Mouse (Mus musculus): Measurements from ENCODE around the gene Ly75. TPM values are rescaled to one million over a fixed set of nuclear protein-coding genes. Genes with fewer than 3 reads are reported as not detected.
A peak's percentile ranks its signal among the peaks of the same experiment; 100 is the strongest.

Gene Ly75
- polyA plus RNA-seq (2015; fragmentation: Nextera tagmentation; extraction: Ambion mirVana) = 3.2 and 5.0 TPM in 2 replicates

- no peaks in the 10 kb centered on the region for H3K36me3 ChIP-seq (ENCODE audit: control insufficient read depth, insufficient read depth)
- peaks cover 9% of the 10 kb centered on the region for H3K4me1 ChIP-seq (ENCODE audit: control insufficient read depth, insufficient read depth, low read length)
- peak within 1 kb of the TSS; percentile 75 for H3K4me2 ChIP-seq (ENCODE audit: low read depth, low read length)
- WGBS = 1% methylated on average over 46 of the region's 46 CpGs
- peak within 1 kb of the TSS; percentile 69 for H3K9ac ChIP-seq (ENCODE audit: low read length)
- peak; percentile 98 for ATAC-seq (replicated peaks; ENCODE audit: extremely low read depth, insufficient read depth, low FRiP score)
- no peaks in the 10 kb centered on the region for H3K9me3 ChIP-seq (replicated peaks; ENCODE audit: control insufficient read depth, low read length)
- H3K27me3 ChIP-seq (ENCODE audit: control insufficient read depth, insufficient read depth, low read length) = no peaks in the 10 kb centered on the region
- H3K4me3 ChIP-seq (ENCODE audit: low read length) = peak within 1 kb of the TSS; percentile 63
- no peak within 1 kb of the TSS for H3K27ac ChIP-seq (ENCODE audit: low read length)
Measured at GRCm38 (mm10) chr2:60382858-60383669, at the start of gene Ly75. TSS of gene Ly75 (minus strand) at chr2:60383303.

GRCm38 (mm10) chr2:60430315-60431021, 47.4 kb upstream of the Ly75 start:
- H3K9ac ChIP-seq (ENCODE audit: low read length) = no peak overlapping the region
- H3K27ac ChIP-seq (ENCODE audit: low read length) = no peak overlapping the region
- ATAC-seq (replicated peaks; ENCODE audit: extremely low read depth, insufficient read depth, low FRiP score) = no peak
- H3K9me3 ChIP-seq (replicated peaks; ENCODE audit: control insufficient read depth, low read length) = no peaks in the 10 kb centered on the region
- no peaks in the 10 kb centered on the region for H3K4me1 ChIP-seq (ENCODE audit: control insufficient read depth, insufficient read depth, low read length)
- H3K4me2 ChIP-seq (ENCODE audit: low read depth, low read length) = no peak overlapping the region
- 72% methylated on average over 8 of the region's 8 CpGs for WGBS
- H3K4me3 ChIP-seq (ENCODE audit: low read length) = no peak overlapping the region
- H3K36me3 ChIP-seq (ENCODE audit: control insufficient read depth, insufficient read depth) = no peaks in the 10 kb centered on the region
- H3K27me3 ChIP-seq (ENCODE audit: control insufficient read depth, insufficient read depth, low read length) = no peaks in the 10 kb centered on the region

- H3K27me3 ChIP-seq (ENCODE audit: control insufficient read depth, insufficient read depth, low read length) = no peaks in the 10 kb centered on the region
- ATAC-seq (replicated peaks; ENCODE audit: extremely low read depth, insufficient read depth, low FRiP score) = peak; percentile 69
- no peak overlapping the region for H3K9ac ChIP-seq (ENCODE audit: low read length)
- no peaks in the 10 kb centered on the region for H3K9me3 ChIP-seq (replicated peaks; ENCODE audit: control insufficient read depth, low read length)
- no peak overlapping the region for H3K27ac ChIP-seq (ENCODE audit: low read length)
- H3K4me3 ChIP-seq (ENCODE audit: low read length) = no peak overlapping the region
- no peaks in the 10 kb centered on the region for H3K36me3 ChIP-seq (ENCODE audit: control insufficient read depth, insufficient read depth)
- 2% methylated on average over 6 of the region's 6 CpGs for WGBS
- no peak overlapping the region for H3K4me2 ChIP-seq (ENCODE audit: low read depth, low read length)
- H3K4me1 ChIP-seq (ENCODE audit: control insufficient read depth, insufficient read depth, low read length) = no peaks in the 10 kb centered on the region
Measured at GRCm38 (mm10) chr2:60418075-60418474, 35.0 kb upstream of the Ly75 start.

- Histone ChIP-seq H3K36me3 (ENCODE audit: control insufficient read depth, insufficient read depth) (no peaks in the 10 kb centered on the region), H3K27me3 (ENCODE audit: control insufficient read depth, insufficient read depth, low read length) (no peaks in the 10 kb centered on the region), H3K9ac (ENCODE audit: low read length) (no peak overlapping the region), H3K4me1 (ENCODE audit: control insufficient read depth, insufficient read depth, low read length) (no peaks in the 10 kb centered on the region), H3K27ac (ENCODE audit: low read length) (no peak overlapping the region), H3K4me2 (ENCODE audit: low read depth, low read length) (no peak overlapping the region), H3K4me3 (ENCODE audit: low read length) (no peak overlapping the region), H3K9me3 (replicated peaks; ENCODE audit: control insufficient read depth, low read length) (no peaks in the 10 kb centered on the region)
- ATAC-seq (replicated peaks; ENCODE audit: extremely low read depth, insufficient read depth, low FRiP score) = no peak
- 56% methylated on average over 8 of the region's 8 CpGs for WGBS
Measured at GRCm38 (mm10) chr2:60414334-60414733, 31.2 kb upstream of the Ly75 start.

- Histone ChIP-seq H3K4me1 (ENCODE audit: control insufficient read depth, insufficient read depth, low read length) (no peaks in the 10 kb centered on the region), H3K9ac (ENCODE audit: low read length) (no peak overlapping the region), H3K9me3 (replicated peaks; ENCODE audit: control insufficient read depth, low read length) (no peaks in the 10 kb centered on the region), H3K4me2 (ENCODE audit: low read depth, low read length) (no peak overlapping the region), H3K27ac (ENCODE audit: low read length) (no peak overlapping the region), H3K36me3 (ENCODE audit: control insufficient read depth, insufficient read depth) (no peaks in the 10 kb centered on the region), H3K4me3 (ENCODE audit: low read length) (no peak overlapping the region), H3K27me3 (ENCODE audit: control insufficient read depth, insufficient read depth, low read length) (no peaks in the 10 kb centered on the region)
- no peak for ATAC-seq (replicated peaks; ENCODE audit: extremely low read depth, insufficient read depth, low FRiP score)
- WGBS = 75% methylated on average over 18 of the region's 18 CpGs
Measured at GRCm38 (mm10) chr2:60413006-60413650, 30.0 kb upstream of the Ly75 start.

GRCm38 (mm10) chr2:60411181-60411580, 28.1 kb upstream of the Ly75 start:
- 80% methylated on average over 7 of the region's 7 CpGs for WGBS
- no peak overlapping the region for H3K9ac ChIP-seq (ENCODE audit: low read length)
- H3K27me3 ChIP-seq (ENCODE audit: control insufficient read depth, insufficient read depth, low read length) = no peaks in the 10 kb centered on the region
- H3K9me3 ChIP-seq (replicated peaks; ENCODE audit: control insufficient read depth, low read length) = no peaks in the 10 kb centered on the region
- no peak overlapping the region for H3K4me2 ChIP-seq (ENCODE audit: low read depth, low read length)
- no peak for ATAC-seq (replicated peaks; ENCODE audit: extremely low read depth, insufficient read depth, low FRiP score)
- no peak overlapping the region for H3K27ac ChIP-seq (ENCODE audit: low read length)
- no peaks in the 10 kb centered on the region for H3K4me1 ChIP-seq (ENCODE audit: control insufficient read depth, insufficient read depth, low read length)
- no peak overlapping the region for H3K4me3 ChIP-seq (ENCODE audit: low read length)
- no peaks in the 10 kb centered on the region for H3K36me3 ChIP-seq (ENCODE audit: control insufficient read depth, insufficient read depth)

- no peak overlapping the region for H3K27ac ChIP-seq (ENCODE audit: low read length)
- no peak overlapping the region for H3K4me2 ChIP-seq (ENCODE audit: low read depth, low read length)
- H3K9ac ChIP-seq (ENCODE audit: low read length) = no peak overlapping the region
- no peak for ATAC-seq (replicated peaks; ENCODE audit: extremely low read depth, insufficient read depth, low FRiP score)
- WGBS = 72% methylated on average over 11 of the region's 11 CpGs
- H3K27me3 ChIP-seq (ENCODE audit: control insufficient read depth, insufficient read depth, low read length) = no peaks in the 10 kb centered on the region
- no peak overlapping the region for H3K4me3 ChIP-seq (ENCODE audit: low read length)
- H3K4me1 ChIP-seq (ENCODE audit: control insufficient read depth, insufficient read depth, low read length) = no peaks in the 10 kb centered on the region
- H3K9me3 ChIP-seq (replicated peaks; ENCODE audit: control insufficient read depth, low read length) = no peaks in the 10 kb centered on the region
- no peaks in the 10 kb centered on the region for H3K36me3 ChIP-seq (ENCODE audit: control insufficient read depth, insufficient read depth)
Measured at GRCm38 (mm10) chr2:60409989-60410763, 27.1 kb upstream of the Ly75 start.

- no peak overlapping the region for H3K27ac ChIP-seq (ENCODE audit: low read length)
- H3K4me3 ChIP-seq (ENCODE audit: low read length) = no peak overlapping the region
- WGBS = 65% methylated on average over 6 of the region's 6 CpGs
- H3K9me3 ChIP-seq (replicated peaks; ENCODE audit: control insufficient read depth, low read length) = no peaks in the 10 kb centered on the region
- H3K4me1 ChIP-seq (ENCODE audit: control insufficient read depth, insufficient read depth, low read length) = no peaks in the 10 kb centered on the region
- no peak overlapping the region for H3K4me2 ChIP-seq (ENCODE audit: low read depth, low read length)
- no peak for ATAC-seq (replicated peaks; ENCODE audit: extremely low read depth, insufficient read depth, low FRiP score)
- no peak overlapping the region for H3K9ac ChIP-seq (ENCODE audit: low read length)
- H3K27me3 ChIP-seq (ENCODE audit: control insufficient read depth, insufficient read depth, low read length) = no peaks in the 10 kb centered on the region
- H3K36me3 ChIP-seq (ENCODE audit: control insufficient read depth, insufficient read depth) = no peaks in the 10 kb centered on the region
Measured at GRCm38 (mm10) chr2:60409194-60409593, 26.1 kb upstream of the Ly75 start.

Measured in heart, embryonic 16.5 days (tissue).